Mouse (Mus musculus): ENCODE measurements around the gene Akna.

DNA sequence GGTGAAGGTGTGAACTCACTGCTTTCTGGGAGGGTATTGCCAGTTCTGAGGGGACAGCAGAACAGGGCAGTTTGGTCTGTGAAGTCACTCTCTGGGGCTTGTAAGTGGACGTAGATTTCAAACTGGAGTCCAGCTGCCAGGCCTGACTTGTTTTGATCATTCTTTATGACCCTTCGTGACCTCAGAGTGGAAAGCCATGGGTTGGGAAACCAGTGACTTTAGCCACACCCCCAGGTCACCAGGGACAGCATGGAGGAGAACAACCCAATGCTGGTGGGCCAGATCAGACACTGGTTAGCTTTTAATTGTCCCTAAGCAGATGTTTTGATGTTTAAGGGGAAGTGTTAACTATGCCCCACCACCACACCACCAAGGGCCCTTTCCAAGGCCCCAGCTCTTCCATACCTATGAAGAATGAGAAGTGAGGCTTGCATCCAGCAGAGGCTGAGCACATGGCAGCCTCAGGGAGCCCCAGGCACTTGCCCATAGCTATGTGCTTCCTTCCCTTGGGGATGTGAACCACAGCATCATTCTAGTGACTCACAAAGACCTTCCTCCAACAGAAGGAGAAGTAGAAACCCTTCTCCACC, 46.1 kb downstream of the Akna start:
- TF ChIP-seq POLR2A (IDR thresholded peaks at IDR 0.05; ENCODE audit: control insufficient read depth, extremely low read depth, insufficient read depth, low read length, poor library complexity) (no peak), CTCF (IDR thresholded peaks at IDR 0.05; ENCODE audit: borderline replicate concordance, control insufficient read depth, extremely low read depth, insufficient read depth, low read length, poor library complexity) (no peak)

Measured in thymus, adult 2 months (tissue).